Mouse (Mus musculus) cerebellum, adult 8-10 months (tissue): ENCODE data around the gene Zfp950.
"Not testable (repeated sequence)": the region's sequence is repeated elsewhere in the genome, so short reads cannot be mapped to it uniquely, and the experiment has no call there.

Experiments
- DNase-seq: peaks from one replicate; pipeline ENCODE4 v3.0.0; 2022

The Zfp950 gene

GRCm38 (mm10) chr19:61140342-61141206, at the start of gene Zfp950:
Gene Zfp950 (minus strand): TSS chr19:61140840.
- peak; percentile 75 for DNase-seq

- DNase-seq = not testable (repeated sequence)
Observed at GRCm38 (mm10) chr19:61183590-61183989, 43.0 kb upstream of the Zfp950 start, which contains the start of gene Gm6020. Gene Gm6020 (plus strand): TSS chr19:61183890.

GRCm38 (mm10) chr19:61175756-61176324, 35.2 kb upstream of the Zfp950 start, which contains the start of gene Gm7102:
Gene Gm7102 (minus strand): TSS chr19:61176309.
- no peak for DNase-seq

GRCm38 (mm10) chr19:61151701-61152420, 11.2 kb upstream of the Zfp950 start:
- DNase-seq = no peak

GRCm38 (mm10) chr19:61151372-61151700, 10.7 kb upstream of the Zfp950 start:
- no peak for DNase-seq

GRCm38 (mm10) chr19:61141299-61141698, 659 bp upstream of the Zfp950 start:
- DNase-seq = no peak

GRCm38 (mm10) chr19:61138655-61139054, 2.0 kb downstream of the Zfp950 start:
- no peak for DNase-seq

GRCm38 (mm10) chr19:61131096-61131495, 9.5 kb downstream of the Zfp950 start:
- DNase-seq = no peak

GRCm38 (mm10) chr19:61110184-61110583, 30.5 kb downstream of the Zfp950 start:
- no peak for DNase-seq

- peak; percentile 18 for DNase-seq
Observed at GRCm38 (mm10) chr19:61097764-61098163, 42.9 kb downstream of the Zfp950 start.

- no peak for DNase-seq
Observed at GRCm38 (mm10) chr19:61096776-61097175, 43.9 kb downstream of the Zfp950 start.

- DNase-seq = no peak
Observed at GRCm38 (mm10) chr19:61090541-61090940, 50.1 kb downstream of the Zfp950 start.

GRCm38 (mm10) chr19:61089001-61089400, 51.6 kb downstream of the Zfp950 start:
- no peak for DNase-seq

- no peak for DNase-seq
Observed at GRCm38 (mm10) chr19:61087781-61088180, 52.9 kb downstream of the Zfp950 start.

GRCm38 (mm10) chr19:61085217-61085616, 55.4 kb downstream of the Zfp950 start:
- no peak for DNase-seq

GRCm38 (mm10) chr19:61084149-61084940, 56.3 kb downstream of the Zfp950 start:
- peak; percentile 92 for DNase-seq

GRCm38 (mm10) chr19:61083006-61083405, 57.6 kb downstream of the Zfp950 start:
- DNase-seq = no peak

GRCm38 (mm10) chr19:61080251-61080749, 60.3 kb downstream of the Zfp950 start:
- no peak for DNase-seq

GRCm38 (mm10) chr19:61078622-61079021, 62.0 kb downstream of the Zfp950 start:
- DNase-seq = no peak

GRCm38 (mm10) chr19:61065011-61065410, 75.6 kb downstream of the Zfp950 start:
- DNase-seq = no peak

- no peak for DNase-seq
Observed at GRCm38 (mm10) chr19:61064386-61064785, 76.3 kb downstream of the Zfp950 start.

- no peak for DNase-seq
Observed at GRCm38 (mm10) chr19:61057581-61057980, 83.1 kb downstream of the Zfp950 start.
